Mouse (Mus musculus): ENCODE measurements around the gene Sco2.

Sco2 gene

DNA sequence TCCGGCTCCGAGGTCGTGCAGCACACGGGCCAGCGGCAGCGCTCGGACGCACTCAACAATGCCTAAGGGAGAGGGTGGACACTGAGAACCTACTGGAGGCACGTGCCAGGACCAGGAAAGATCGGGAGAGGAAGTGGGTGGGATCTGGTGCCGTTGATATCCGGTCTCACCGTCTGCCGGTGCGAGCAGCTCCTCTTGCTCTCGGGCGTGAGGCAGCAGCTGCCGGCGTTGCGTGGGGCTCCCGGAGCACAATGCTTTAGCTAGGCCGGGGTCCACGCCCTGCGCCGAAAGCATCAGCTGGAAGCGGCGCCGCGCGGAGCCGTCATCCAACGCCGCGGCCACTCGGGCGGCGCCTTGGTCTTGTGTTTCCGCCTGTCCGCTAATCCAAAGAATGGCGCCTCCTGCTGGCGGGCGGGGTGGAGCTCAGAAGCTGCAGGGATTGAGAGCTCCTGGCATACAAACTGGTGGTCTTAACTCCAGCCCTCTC lies at the start of gene Sco2:
Gene Sco2, minus strand, starts transcription at position 85 of the 487 bp plus-strand sequence.
- DNase-seq: peak; percentile 88 to 92

DNA sequence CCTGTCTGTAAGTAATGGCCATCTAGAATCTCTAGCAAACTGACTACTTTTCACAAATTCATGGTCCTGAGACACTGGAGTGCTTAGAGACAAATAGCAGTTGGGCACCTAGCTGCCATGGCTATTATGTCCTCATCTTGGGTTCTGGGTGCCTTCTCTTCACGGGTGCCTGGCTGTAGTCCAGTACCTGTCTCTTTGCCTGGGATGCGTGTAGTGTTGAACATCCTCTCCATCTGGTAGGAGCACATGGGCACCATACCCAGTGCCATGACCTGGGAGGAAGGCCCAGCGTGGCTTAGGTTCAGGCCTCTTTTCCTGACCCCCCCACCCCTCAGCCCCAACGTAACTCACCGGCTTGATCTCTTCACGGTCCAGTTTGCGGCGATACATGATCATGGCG lies 48.3 kb upstream of the Sco2 start:
- no peak for DNase-seq

DNA sequence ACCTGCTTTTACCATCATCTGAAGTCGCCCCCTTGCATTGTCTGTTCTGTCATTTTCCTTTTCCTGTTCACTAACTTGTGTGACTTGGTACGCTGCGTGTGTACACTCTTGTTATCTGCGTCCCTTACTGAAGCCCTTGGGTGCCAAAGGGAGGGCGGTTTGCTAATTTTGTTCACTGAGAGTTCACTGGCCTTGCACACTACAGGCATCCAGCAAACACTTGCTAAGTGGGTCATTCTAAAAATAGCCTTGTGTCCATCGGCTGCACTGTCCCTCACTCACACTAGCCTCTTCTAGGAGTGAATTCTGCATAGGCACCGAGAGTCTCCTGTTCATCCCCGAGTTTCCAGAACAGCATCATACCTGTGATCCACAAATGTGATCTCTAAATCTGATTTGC lies 41.6 kb upstream of the Sco2 start:
- no peak for DNase-seq

DNA sequence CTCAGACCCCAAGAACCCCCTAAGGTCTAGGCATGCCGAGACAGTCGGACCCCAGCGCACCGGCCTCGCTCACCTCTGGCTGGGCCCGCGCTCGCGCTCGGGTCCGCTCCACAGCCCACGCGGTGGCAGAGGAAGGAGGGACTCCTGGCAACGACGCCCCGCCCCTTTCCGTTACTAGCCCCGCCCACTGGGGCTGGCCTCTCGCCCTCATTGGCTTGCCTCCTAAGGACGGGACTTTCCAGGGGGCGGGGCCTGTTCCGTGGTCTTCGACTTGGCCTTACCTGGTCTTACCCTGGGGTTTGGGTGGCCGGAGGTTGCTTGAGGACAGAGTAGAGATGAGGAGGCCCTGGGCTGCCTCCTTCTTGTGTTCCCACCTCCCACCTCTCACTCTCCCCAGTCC lies 36.5 kb upstream of the Sco2 start, which contains the start of gene Syce3:
Gene Syce3, minus strand, starts transcription at position 386 of the 400 bp plus-strand sequence.
- DNase-seq: no peak

DNA sequence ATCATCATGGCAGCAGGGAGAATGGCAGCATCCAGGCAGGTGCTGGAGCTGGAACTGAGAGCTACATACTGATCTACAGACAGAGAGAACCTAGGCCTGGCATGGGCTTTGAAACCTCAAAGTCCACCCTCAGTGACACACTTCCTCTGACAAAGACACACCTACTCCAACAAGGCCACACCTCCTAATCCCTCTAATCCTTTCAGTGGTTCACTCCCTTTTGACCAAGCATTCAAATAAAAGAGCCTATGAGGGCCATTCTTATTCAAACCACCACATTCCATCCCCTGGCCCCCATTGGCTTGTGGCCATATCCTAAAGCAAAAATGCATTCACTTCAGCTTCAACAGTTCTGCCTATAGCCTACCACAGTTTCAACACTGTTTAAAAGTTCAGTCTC lies 33.0 kb upstream of the Sco2 start:
- DNase-seq: no peak

DNA sequence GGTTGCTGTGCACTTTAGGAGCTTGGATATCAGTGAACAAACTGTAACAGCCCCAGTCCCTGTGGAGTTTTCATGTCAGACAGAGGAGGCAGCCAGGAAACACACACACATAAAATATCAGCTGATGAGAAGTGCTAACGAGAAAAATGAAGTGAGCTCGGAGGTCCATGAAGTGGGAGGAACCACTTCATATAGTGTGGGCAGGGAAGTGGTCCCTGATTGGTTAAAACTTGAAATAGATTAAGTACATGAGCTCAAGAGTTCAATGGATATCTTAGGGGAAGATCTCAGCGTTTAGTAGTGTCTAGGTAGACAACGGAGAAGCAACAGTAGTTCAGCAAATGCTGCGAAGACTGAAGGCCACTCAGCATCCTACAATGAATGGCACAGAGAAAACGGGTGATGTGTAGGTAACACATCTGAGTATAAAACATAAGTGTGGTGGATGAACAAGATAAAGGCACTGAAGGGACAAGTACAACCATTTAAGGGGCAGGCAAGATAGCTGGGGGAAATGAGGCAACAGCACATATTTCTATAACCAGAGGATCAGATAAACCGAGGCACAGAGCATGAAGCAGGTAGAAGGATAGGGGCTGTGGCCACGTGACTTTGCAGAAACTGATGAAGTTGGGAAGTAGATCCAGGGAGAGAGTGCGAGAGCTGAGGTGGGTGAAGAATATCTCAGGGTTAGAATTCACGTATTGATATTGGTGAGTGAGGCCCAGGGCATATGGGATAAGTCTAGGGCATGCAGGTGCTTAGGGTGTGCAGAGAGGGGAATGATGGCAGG lies 31.4 kb upstream of the Sco2 start:
- DNase-seq: no peak

DNA sequence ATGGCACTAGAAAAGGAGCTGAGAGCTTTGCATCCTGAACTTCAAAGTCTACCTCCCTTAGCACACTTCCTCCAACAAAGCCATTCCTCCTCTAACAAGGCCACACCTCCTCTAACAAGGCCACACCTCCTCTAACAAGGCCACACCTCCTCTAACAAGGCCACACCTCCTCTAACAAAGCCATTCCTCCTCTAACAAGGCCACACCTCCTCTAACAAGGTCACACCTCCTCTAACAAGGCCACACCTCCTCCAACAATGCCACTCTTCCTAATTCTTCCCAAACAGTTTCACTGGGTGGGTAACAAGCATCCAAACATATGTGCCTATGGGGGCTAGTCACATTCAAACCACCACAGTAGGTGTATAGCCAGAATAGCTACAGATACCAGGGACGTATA lies 28.8 kb upstream of the Sco2 start:
- no peak for DNase-seq

DNA sequence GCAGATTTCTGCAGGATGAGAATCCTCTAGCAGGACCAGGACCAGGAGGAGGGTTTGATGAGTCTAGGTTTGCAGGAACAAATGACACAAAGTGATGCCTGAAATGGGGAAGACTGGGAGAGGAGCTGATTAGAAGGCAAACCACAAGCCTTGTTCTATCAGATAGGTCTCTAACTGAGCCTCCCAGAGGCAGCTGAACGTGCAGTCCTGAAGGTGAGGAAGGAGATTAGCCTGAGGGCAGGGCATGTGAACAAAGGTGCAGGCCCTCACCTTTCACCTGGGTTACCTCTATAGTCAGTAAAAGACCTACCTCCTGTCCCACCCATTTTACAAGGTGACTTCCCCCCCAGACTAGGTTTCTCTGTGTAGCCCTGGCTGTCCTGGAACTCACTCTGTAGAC lies 26.1 kb upstream of the Sco2 start:
- no peak for DNase-seq

DNA sequence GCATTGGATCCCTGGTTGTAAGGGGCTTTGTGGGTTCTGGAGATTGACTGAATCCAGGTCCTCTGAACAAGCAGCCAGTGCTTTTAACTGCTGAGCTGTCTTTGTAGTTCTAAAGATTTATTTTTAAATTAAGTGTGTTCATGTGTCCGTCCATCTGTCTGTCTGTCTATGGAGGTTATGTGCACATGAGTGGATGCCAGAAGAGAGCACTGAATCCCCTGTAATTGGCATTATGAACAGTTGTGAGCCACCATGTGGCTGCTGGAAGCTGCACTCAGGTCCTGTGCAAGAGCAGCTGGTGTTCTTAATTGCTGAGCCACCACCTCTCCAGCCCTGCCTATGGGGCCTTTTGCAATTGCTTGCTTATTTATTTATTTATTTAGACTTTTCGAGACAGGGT lies 24.5 kb upstream of the Sco2 start:
- DNase-seq: no peak

DNA sequence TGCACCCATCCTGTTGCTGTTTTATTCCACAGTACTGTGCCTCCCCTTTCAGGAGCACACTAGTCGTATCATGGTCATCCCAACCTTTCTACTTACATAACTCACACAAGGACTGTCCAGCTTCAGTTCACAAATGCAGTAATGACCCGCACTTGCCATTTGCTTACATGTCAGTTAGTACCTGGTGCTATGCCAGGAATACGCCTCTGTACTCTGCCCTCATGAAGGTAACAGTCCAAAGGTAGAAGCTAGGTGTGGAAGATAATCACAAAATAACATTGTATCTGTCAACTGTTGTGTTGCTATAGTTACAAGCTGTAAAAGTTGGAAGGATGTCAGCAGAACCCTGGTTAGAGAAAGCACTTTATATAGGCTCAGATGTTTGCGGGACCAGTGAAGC lies 23.2 kb upstream of the Sco2 start:
- no peak for DNase-seq

DNA sequence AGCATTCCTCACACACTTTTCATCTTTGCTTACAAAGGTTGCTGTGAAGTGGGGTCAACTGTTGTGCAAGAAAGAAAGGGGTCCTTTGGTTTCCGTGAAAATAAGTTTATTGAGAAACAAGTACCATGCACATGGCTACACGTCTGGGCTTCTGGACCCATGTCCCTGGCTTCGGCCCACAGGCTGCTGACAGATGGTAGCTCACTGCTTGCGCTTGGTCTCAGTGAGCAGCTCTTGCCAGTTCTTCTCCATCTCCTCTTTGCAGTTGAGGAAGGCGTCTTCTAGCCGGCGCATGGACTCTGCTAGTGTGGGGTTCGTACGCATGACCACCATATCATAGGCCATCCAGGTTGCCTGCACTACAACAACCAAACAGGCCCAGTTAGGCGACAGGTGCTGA lies 16.4 kb upstream of the Sco2 start:
- no peak for DNase-seq

DNA sequence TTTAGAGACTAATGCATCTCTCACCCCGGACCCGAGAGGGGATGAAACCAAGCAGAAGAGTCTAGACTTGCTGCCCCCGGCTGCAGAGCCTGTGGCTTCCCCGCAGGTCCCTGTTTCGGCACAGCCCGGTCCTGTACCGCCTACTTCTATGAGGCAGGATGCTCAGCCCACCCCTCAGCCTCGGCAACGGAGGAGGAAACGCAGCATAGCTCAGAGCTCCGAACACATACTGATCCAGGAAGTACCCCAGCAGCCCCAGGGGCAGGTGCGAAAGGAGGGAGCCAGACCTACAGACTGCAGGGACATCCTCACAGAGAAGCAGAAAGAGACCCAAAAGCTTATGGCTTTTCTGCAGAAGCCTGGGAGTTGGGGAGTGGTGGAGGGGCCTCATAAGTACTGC lies 13.5 kb upstream of the Sco2 start:
- no peak for DNase-seq

DNA sequence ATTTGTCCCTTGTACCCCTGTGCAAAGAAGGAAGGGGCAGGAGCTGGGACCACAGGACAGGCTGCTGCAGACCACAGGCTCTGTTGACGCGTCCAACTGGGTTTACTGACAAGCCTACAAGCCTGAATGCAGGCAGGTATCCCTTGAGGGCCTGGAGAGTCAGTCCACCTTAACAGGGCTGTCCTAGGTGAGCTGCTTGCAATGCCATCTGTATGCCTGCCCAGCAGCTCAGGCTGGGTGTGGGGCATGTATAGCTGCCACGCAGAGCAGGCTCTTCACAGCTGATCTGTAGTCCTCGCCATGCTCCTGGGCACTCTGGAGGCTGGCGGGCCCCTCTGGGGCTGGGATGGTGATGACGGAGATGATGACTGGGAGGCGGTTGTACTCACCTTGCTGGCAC lies 11.0 kb upstream of the Sco2 start, which contains the start of gene Klhdc7b:
Gene Klhdc7b, plus strand, starts transcription at position 301 of the 400 bp plus-strand sequence.
- DNase-seq: no peak

DNA sequence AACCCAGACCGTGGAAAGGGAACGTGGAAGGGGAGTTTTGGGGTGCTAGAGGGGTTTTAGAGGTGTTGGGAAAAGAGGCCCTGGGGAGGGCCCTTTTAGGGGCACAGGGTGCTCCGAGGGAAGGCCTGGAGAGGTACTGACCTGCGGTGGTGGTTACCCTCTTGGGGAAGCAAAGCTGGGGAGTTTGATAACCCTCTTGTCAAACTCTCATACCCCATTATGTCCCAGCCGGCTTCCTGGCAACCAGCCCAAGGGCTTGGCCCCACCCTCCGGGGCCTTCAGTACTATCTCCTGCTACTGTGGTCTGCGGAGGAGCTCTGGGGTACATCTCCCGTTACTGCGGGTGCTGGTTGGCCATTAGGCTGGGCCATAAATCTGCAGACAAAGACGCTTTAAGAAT lies 5.8 kb upstream of the Sco2 start:
- DNase-seq: peak in 1 of 2 experiments; percentile 23

DNA sequence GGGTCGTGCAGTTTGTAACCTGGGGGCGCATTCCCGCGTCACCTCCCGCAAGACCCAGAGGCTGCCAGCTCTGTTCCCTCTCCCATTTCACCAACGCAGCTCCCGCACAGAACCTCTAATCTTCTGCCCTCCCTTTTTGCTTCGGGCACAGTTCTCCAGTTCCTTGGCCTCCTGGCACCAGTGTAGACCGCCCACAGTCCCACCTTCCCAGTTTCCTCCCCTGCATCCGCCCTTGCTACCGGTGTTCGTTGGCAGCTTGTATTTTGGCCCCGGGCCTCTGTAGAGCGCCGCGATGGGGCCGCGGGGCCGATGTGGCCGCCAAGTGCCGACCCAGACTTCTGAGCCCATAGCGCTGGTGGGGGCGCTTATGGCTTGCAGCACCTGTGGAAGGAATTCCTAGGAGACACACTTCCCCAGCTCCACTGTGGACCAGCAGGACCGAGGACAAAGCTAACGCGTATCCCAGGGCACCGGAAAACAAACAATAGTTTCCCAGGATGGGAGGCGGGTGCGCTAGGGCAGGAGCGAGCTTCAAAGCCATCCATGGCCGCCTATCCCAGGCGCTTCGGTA lies 5.3 kb upstream of the Sco2 start, which contains the start of gene Odf3b:
Gene Odf3b, minus strand, starts transcription at position 452 of the 571 bp plus-strand sequence.
- peak; percentile 49 to 60 for DNase-seq

DNA sequence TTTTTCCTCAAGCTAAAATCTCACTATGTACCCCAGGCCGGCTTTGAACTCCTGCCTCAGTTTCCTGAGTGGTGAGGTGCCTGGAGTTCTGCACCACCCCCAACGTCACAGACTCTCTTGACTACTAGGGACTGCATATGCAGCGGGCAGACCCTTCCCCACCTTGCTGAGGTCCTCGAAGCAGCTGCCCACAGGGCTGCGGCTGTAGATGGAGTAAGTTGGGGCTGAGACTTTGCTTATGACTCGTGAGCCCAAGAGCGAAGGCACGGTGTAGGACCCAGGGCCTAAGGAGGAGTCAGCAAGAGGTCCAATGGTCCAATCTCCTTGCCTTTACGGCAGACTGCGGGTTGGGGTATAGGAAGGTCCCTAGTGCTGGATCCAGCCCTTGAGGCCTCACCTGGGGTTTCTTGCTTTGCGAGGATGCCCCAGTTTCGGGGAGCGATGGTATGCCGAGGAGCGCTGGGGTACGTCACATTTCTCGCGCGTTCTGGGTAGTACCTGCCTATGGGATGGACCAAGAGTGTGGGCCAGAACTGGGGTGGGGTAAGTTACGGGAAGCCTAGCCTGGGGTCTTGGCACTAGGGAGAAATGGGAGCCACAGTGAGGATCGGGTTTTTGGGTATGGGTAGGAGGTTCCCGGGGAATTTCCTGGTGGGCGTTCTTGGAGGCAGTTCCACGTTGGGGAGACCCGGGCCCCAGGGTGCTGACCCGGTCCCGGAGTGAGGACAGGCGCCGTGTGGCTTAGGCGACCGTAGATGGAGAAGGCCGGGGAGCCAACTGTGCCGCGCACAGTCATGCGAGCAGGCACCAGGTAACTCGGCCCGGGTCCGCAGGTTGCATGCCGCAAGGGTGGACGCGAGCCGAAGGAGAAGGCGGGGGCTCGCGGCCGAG lies 4.5 kb upstream of the Sco2 start:
- DNase-seq: no peak

DNA sequence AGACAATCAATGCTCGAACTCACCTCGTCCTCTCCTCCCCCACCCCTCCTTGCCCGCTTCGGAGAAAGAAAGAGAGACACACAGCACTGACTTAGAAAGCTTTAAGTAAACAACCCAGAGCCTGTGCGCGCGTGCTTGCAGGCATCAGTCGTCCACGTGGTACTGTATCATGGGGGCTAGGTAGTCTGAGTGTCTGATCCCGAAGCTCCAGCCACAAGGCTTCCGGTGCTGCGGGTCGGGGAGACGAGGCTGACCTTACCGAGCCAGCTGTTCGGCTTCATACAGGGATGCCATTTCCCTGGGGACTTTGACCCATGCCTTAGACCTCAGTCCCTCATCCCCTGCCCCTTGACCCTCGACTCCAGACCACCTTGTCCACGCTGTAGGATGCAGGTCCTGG lies 3.7 kb upstream of the Sco2 start:
- no peak for DNase-seq

DNA sequence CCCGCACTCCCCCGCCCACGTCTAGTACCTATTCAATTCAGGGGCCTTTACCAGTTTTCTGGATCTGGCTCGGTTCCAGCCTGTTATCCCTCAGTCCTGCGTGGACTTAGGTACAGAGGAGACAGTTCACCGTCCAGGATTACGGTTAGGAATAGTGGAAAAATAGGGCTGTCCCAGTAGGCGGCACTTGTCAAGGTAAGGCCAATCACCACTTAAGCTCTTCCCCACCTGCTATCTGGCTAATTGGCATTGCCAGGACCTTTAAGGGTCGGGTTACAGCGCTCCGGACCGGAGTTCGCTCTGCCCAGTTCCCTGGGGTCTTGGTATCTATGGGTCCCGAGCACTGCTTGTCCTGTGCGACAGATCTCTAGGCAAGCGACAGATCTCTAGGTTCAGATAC lies 3.3 kb upstream of the Sco2 start, which contains the start of gene Tymp:
Gene Tymp, minus strand, starts transcription at position 83 of the 400 bp plus-strand sequence.
- DNase-seq: no peak

DNA sequence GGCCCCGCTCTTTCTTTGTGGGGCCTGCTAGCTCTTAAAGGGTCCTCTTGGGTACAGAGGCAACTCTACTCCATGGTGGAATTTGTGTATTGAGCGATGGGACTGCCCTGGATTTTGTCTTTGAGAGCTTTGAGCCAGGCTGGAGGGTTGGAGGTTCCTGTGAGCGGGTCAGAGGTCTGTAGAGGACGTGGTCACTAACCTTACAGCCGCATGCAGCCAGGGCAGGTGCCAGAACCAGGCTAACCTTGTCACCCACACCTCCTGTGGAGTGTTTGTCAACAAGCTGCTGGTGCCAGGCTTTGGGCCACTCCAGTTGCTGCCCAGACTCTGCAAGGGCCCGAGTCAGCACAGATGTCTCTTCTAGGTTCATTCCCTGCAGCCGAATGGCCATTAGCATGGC lies 2.4 kb upstream of the Sco2 start:
- DNase-seq: no peak

DNA sequence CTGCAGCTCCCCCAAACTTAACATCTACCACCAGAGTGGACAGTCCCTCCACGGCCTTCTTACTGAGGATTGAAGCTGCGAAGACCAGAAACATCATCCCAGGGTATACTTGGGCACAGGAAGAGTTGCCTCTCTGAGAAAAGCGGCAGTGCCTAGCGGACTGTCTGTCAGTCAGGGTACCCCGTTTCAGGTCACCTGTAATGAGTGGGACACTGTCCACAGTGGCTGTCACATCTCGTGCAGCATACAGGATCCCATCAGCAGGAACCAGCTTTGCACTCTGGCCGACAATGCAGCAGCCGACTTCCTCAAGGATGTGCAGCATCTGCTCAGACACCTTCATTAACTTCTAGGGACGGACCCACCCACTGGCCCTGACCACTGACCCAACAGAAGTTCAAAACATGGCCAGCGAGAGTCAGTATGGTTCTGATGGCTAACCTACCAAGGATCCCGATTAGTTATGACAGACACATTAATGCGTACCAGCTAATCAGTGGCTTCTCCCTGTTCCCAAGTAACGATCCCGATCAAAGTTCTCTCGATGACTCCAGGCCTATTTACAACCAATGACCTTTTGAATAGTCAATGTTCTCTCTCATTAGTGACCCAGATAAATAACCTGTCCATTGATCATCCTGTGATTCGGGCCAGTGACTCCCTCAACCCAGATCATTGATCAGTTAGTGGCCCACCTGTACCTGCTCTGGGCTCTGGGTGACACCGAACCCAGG lies 1.3 kb upstream of the Sco2 start:
- DNase-seq: no peak

DNA sequence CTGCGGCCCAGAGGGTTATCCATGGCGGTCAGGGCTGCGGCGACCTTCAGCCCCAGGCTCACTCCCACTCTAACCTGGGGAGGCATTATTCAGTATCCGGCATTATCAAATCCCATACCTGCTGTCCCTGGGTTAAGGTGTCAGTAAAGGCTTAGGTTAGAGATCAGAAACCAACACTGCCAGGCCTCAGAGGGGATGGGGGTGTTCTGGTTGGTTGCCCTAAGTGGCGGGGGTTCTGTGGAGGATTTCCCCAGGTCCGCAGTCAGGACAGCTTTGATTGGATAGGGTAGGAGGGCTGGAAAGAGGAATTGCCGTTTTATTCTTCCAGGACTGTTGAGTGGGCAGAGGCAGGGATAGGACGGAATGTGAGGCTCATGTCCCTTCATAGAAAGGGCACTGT lies 694 bp upstream of the Sco2 start:
- no peak for DNase-seq

DNA sequence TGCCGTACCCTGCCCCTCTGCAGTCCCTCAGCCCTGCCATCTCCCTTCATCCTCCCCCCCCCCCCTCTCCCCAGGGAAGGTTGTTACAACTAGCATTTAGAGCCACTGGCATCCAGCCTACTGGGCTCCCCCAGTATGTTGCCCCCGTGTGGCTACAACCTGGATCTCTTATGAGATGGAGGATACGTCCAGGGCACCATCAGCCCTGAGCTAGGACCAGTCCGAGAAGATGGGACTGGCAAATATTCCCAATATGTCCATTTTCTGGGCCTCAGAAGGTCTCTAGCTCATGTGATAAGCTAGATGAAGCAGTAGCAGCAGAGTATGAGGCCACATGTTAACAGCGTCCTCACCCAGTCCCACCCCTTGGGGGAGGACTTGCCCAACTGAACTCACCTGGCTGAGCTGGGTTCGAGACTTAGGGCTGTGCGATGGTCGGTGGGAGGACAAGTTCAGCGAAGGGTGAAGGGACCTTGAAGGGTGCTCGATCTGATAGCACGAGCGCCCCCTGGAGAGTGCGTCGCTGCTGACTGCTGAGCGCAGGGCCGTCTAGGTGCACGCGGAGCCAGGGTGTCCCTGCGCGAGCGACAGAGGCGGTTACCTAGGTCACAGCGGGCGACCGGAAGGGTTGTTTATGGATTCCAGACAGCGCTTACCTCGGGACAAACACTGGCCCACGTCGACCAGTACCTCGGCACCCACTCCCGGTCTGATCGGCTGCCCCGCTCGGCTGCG lies 452 bp downstream of the Sco2 start:
- peak; percentile 86 to 91 for DNase-seq
